Mouse (Mus musculus) hindbrain, embryonic 10.5 days (tissue): Measurements from ENCODE around the gene Tspan5. TPM values are rescaled to one million over a fixed set of nuclear protein-coding genes. Genes with fewer than 3 reads are reported as not detected.

Experiments used
- DNase-seq: peaks from one replicate; pipeline ENCODE4 v3.0.0-alpha.2; 2017; ENCODE audit warnings: low spot score
- H3K27ac ChIP-seq: fragments of 300-500 bp; sonication (generic); 2 replicates; pipeline ENCODE4 v1.5.1; 2016; ENCODE audit warnings: mild to moderate bottlenecking, moderate library complexity
- H3K27me3 ChIP-seq: fragments of 300-500 bp; sonication (generic); 2 replicates; pipeline ENCODE4 v1.6.1; 2016; ENCODE audit warnings: mild to moderate bottlenecking; ENCODE audit not compliant: poor library complexity, insufficient read depth, severe bottlenecking
- H3K36me3 ChIP-seq: fragments of 300-500 bp; sonication (generic); 2 replicates; pipeline ENCODE4 v1.6.1; 2016; ENCODE audit warnings: mild to moderate bottlenecking, moderate library complexity
- H3K4me1 ChIP-seq: fragments of 300-500 bp; sonication (generic); replicated peaks from 2 replicates; pipeline ENCODE4 v1.6.1; 2016; ENCODE audit warnings: mild to moderate bottlenecking
- H3K4me3 ChIP-seq: fragments of 300-500 bp; sonication (generic); 2 replicates; pipeline ENCODE4 v1.5.1; 2016; ENCODE audit warnings: mild to moderate bottlenecking, moderate library complexity
- H3K9me3 ChIP-seq: fragments of 300-500 bp; sonication (generic); 2 replicates; pipeline ENCODE4 v1.6.1; 2016; ENCODE audit warnings: mild to moderate bottlenecking, moderate library complexity
- WGBS: fragments of 180-500 bp; shearing (Covaris S2); methylation state at CpG from one replicate; pipeline ENCODE4 v1.1.7; 2016; 5-methylcytosine and 5-hydroxymethylcytosine counted together
- polyA plus RNA-seq: library from polyadenylated mRNA; unstranded; fragments of >200 nt; fragmentation: Nextera tagmentation; extraction: Ambion mirVana; gene quantifications from 2 replicates; pipeline ENCODE4 v1.2.1, GENCODE M21; 2016

The Tspan5 gene
- polyA plus RNA-seq, 1 experiment from 2014 or later: 46.4 TPM

DNA sequence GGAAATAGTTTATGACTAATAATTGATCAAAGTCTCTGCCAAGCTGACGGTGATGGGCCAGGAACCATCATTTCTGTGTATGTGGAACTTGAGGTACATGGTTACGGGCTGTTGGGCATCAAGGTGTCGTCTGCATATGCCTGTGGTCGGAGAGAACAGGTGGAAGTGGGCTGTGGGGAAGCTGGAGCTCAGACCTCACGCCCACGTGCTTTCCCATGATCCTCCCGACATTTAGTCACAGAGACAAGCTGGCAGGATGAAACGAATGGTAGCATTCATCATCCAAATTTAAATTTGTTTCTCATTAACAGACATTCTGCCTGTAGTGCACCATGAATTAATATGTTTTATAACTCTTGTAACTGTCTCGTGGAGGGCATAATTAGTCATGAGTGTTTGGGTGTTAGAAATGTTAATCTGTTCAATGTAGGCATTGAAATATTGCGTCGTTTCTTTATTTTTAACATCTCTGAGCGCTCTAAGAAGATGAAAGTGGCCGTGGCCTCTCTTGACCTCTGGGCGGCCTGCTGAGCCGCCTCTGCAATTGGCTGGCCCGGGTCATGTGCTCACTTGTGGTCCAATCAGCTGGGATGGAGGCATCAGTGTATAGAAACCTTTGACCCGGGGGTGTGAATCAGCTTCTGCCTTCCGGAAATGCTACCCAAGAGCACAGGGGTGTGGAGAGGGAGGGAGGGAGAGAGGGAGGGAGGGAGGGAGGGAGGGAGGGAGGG lies 45.9 kb downstream of the Tspan5 start:
- Histone ChIP-seq H3K4me3 (no peak overlapping the region), H3K9me3 (peaks cover 5% of the 10 kb centered on the region; the same call in 1 of the 2 replicates), H3K4me1 (peaks cover 25% of the 10 kb centered on the region), H3K36me3 (peaks cover 11% of the 10 kb centered on the region; the same call in 1 of the 2 replicates), H3K27me3 (no peaks in the 10 kb centered on the region), H3K27ac (no peak overlapping the region)
- 89% methylated on average over 18 of the region's 18 CpGs for WGBS
- no peak for DNase-seq

DNA sequence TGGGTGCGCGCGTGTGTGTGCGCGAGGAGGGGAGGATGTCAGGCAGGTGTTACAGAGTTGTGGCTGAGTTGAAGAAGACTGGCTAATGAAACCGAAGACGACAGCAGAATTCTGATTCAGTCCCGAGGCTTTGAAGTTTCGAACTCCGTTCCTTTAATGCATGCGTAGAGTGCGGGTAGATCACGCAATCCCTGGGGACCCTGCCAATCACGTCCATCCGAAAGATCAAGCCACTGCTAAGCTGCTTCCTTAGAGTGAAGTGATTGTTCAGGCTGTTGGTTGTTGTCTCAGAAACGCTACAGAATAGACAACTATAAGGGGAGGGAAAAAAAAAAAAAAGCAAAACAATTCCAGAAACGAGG lies 46.5 kb downstream of the Tspan5 start:
- Histone ChIP-seq H3K4me3 (no peak overlapping the region), H3K9me3 (peaks cover 5% of the 10 kb centered on the region; the same call in 1 of the 2 replicates), H3K27me3 (no peaks in the 10 kb centered on the region), H3K4me1 (peaks cover 19% of the 10 kb centered on the region), H3K27ac (no peak overlapping the region), H3K36me3 (peaks cover 11% of the 10 kb centered on the region; the same call in 1 of the 2 replicates)
- 82% methylated on average over 17 of the region's 17 CpGs for WGBS
- no peak for DNase-seq

DNA sequence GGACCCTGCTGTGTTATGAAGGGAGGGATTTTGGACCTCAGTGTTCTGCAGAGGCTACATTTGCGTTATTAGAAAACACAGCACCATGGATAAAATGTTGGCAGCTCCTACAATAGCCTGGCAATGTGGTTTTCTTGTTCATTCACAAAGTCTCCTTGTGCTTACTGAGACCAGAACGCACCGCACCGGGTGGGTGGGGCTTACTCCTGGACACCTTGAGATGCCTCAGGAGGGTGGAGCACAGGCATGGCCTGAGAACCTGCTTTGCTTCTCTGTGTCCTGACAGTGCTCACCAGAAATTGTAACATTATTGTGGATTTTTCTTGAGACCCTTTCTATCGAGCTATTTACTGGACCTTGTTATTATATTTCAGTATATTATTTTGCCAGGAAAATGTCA lies 47.3 kb downstream of the Tspan5 start:
- WGBS: 93% methylated on average over 5 of the region's 5 CpGs
- Histone ChIP-seq H3K27ac (no peak overlapping the region), H3K27me3 (no peaks in the 10 kb centered on the region), H3K9me3 (peaks cover 5% of the 10 kb centered on the region; the same call in 1 of the 2 replicates), H3K36me3 (peaks cover 11% of the 10 kb centered on the region; the same call in 1 of the 2 replicates), H3K4me3 (no peak overlapping the region), H3K4me1 (peaks cover 11% of the 10 kb centered on the region)
- DNase-seq: no peak

DNA sequence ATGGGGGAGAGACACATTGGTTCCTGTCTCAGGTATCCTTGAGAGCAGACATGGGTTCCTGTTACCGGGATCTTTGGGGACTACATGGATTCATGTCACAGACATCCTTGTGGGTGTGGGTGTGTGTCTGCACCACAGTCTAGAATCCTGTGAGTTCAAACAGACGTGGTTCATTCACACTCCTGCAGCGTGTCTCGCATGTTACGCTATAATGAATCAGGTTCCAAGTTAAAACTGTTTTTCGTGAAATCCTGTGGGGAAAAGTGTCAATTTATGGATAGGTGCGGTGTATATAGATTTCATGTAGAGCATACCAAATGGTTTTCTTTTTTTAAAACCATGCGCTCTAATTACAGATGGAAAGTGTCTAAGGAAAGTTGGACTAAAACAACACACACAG lies 52.5 kb downstream of the Tspan5 start:
- 95% methylated on average over 8 of the region's 8 CpGs for WGBS
- no peak for DNase-seq
- Histone ChIP-seq H3K27ac (no peak overlapping the region), H3K27me3 (no peaks in the 10 kb centered on the region), H3K36me3 (0 out of 2 replicates have a peak, but pooled peaks cover 8% of the 10 kb centered on the region), H3K4me3 (no peak overlapping the region), H3K9me3 (no peaks in the 10 kb centered on the region), H3K4me1 (peaks cover 9% of the 10 kb centered on the region)

DNA sequence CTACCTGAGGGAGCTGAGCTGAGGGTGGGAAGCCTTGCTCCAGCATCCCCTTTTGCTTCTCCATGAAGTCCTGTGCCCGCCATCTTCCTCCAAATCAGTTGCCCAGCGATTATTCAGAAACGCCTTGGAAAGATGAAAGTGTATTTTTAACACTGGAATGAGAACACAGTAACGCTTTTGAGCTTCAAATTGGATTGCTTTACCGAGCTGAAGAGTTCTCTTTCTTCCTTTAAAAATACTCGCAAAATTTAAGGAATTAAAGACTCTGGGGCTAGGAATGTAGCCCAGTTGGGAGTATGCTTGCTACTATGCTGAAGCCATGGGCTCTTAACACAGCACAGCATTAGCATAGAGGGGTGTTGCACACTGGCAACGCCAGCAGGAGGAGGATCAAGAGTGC lies 54.0 kb downstream of the Tspan5 start:
- WGBS: 90% methylated on average over 7 of the region's 7 CpGs

DNA sequence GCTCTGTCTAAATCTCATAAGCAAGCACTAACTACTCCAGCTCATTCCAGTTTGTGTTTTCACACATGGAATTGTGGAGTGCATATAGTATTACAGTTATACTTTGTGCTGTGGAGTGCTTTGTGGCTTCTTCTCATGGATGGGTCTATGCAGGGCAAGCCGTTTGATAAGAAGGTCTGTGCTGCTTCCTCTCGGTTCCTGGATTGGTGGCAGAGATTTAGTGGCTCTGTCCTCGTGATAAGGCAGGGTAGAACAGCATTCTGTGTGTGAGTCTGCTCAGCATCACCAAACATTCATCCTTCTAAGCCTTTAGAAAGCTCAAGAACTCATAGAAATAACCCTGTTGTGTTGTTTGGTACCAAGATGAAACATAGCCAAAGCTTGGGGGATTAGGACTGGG lies 54.6 kb downstream of the Tspan5 start:
- Histone ChIP-seq H3K4me1 (peaks cover 22% of the 10 kb centered on the region), H3K9me3 (no peaks in the 10 kb centered on the region), H3K27ac (no peak overlapping the region), H3K4me3 (no peak overlapping the region), H3K36me3 (no peaks in the 10 kb centered on the region), H3K27me3 (no peaks in the 10 kb centered on the region)
- DNase-seq: no peak
- WGBS: 86% methylated on average over 3 of the region's 3 CpGs

More for the DNA sequence above, 54.0 kb downstream of the Tspan5 start:
- Histone ChIP-seq H3K27ac (no peak overlapping the region), H3K36me3 (no peaks in the 10 kb centered on the region), H3K27me3 (no peaks in the 10 kb centered on the region), H3K4me3 (no peak overlapping the region), H3K9me3 (no peaks in the 10 kb centered on the region), H3K4me1 (peaks cover 17% of the 10 kb centered on the region)
- DNase-seq: no peak

DNA sequence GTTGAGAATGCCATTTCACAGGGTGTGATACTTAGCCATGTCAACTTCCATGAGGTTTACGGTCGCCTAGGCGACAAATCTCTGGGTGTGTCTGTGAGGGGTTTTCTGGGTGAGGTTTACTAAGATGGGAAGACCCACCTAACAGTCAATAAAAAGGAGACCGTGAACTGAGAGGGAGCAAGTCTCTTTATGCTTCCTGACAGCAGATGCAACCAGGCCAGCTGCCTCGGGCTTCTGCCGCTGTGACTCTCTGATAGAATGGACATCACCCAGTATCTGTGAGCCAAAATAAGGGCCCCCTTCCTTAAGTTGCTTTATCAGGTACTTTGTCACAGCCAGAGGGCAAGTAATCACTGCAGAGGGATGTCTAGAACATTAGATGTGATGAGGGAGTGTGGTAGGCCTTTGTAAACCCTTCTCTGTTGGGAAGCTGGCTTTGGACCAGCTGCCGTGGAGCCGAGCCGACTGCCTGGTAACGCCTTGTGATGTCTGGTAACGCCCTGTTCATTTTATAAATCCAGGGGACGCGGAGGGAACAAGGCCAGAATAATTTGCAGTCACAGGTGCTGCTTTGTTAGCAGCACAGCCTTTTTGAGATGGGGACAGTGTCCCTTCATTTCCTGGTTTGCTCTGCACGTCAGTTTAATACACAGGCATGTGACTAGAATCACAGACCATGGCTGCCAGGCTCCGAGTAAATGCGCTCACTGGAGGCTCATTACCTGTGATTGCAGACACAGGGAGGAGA lies 58.8 kb downstream of the Tspan5 start:
- Histone ChIP-seq H3K27me3 (no peaks in the 10 kb centered on the region), H3K4me3 (no peak overlapping the region), H3K27ac (peak overlapping the region; percentile 76), H3K36me3 (no peaks in the 10 kb centered on the region), H3K9me3 (no peaks in the 10 kb centered on the region), H3K4me1 (peaks cover 45% of the 10 kb centered on the region)
- WGBS: 73% methylated on average over 16 of the region's 16 CpGs
- DNase-seq: no peak

DNA sequence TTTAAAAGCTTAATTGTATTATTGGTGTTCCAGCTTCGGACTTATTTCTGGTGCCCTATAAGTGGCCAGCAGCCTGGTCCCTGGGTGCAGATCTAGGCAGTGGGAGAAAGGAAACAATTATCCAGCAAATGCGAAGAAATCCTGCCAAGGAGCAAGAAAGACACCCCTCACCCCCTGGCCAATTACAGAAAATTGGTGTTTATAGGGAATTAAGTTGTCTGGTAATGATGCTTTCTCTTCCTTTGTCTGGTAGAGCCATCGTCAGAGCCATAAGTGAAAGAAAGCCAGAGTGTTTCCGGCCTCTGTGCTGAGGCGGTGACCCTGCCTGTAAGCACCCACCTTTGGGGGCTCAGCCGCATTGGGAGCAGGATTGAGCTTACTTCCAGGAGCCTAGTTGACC lies 59.7 kb downstream of the Tspan5 start:
- no peaks in the 10 kb centered on the region for H3K27me3 ChIP-seq
- peak overlapping the region; percentile 30 for H3K27ac ChIP-seq
- H3K36me3 ChIP-seq: no peaks in the 10 kb centered on the region
- H3K4me3 ChIP-seq: no peak overlapping the region
- H3K4me1 ChIP-seq: peaks cover 45% of the 10 kb centered on the region
- H3K9me3 ChIP-seq: no peaks in the 10 kb centered on the region
- DNase-seq: no peak
- WGBS: 89% methylated on average over 6 of the region's 6 CpGs

DNA sequence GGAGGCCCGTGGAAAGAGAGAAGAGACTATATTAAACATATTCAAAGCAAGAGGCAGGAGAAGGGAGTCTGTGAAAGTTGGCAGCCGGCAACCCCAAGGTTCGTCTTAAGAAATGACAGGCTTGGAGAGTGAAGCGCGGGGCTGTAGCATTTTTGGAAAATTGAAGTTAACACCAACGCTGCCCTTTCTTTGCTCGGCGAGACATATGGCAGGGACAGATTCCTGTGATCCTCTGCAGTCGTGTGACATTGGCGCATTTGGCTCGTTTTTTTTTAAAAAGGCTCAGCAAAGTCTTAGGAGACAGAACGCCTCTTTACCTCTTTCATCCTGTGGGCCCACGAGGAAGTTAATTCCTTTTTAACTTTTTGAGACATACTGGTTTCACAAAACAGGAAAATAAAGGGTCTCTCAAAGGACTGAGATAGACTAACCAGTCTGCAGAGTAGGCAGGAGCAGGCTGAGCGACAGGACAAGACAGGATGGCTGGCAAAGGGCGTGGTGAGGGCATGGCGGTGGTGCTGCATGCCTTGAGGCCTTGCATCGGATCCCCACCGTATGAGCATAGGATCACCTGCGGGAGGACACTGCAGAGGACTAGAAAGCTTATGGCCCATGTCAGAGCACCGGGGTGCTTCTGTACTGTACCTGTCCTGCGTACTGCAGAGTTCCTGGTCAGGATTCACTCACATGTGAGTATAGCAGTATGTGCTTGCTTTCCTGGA lies 60.9 kb downstream of the Tspan5 start:
- Histone ChIP-seq H3K4me1 (peaks cover 45% of the 10 kb centered on the region), H3K36me3 (no peaks in the 10 kb centered on the region), H3K4me3 (no peak overlapping the region), H3K27me3 (no peaks in the 10 kb centered on the region), H3K9me3 (no peaks in the 10 kb centered on the region), H3K27ac (no peak overlapping the region; the same call in 1 of the 2 replicates)
- 87% methylated on average over 21 of the region's 21 CpGs for WGBS
- DNase-seq: no peak

DNA sequence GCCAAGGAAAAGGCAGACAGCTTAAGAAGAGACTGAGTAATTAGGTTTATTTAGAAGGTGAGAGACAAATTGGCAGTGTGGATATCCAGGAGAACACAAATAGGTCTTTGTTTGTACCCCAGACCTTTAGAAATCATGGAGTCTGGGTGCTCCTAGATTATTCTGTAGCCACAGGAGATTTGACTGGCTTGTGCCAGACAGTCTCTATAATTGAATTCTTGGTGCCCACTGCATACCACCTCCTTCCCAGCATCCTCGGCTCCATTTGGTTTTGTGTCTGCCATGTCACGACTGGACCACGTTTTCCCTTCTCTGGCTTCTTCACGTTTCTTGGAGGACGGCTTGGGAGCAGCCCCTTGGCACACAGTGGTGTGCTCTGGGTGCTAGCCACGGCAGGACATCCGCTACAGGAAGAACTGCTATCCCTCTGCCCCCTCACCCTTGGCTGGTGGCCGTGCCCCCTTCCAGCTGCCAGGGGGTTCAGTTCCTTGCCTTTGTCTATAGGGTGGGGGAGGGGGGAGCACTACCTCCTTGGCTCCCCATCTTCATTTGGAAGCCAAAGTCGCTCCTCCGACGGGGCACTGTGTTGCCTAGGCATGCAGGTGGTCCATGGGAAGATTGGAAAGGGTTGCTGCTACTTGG lies 61.6 kb downstream of the Tspan5 start:
- H3K27ac ChIP-seq: peak overlapping the region; percentile 46; the same call in 1 of the 2 replicates
- 82% methylated on average over 11 of the region's 11 CpGs for WGBS
- no peak overlapping the region for H3K4me3 ChIP-seq
- H3K4me1 ChIP-seq: peaks cover 45% of the 10 kb centered on the region
- no peaks in the 10 kb centered on the region for H3K9me3 ChIP-seq
- DNase-seq: no peak
- no peaks in the 10 kb centered on the region for H3K27me3 ChIP-seq
- H3K36me3 ChIP-seq: no peaks in the 10 kb centered on the region

DNA sequence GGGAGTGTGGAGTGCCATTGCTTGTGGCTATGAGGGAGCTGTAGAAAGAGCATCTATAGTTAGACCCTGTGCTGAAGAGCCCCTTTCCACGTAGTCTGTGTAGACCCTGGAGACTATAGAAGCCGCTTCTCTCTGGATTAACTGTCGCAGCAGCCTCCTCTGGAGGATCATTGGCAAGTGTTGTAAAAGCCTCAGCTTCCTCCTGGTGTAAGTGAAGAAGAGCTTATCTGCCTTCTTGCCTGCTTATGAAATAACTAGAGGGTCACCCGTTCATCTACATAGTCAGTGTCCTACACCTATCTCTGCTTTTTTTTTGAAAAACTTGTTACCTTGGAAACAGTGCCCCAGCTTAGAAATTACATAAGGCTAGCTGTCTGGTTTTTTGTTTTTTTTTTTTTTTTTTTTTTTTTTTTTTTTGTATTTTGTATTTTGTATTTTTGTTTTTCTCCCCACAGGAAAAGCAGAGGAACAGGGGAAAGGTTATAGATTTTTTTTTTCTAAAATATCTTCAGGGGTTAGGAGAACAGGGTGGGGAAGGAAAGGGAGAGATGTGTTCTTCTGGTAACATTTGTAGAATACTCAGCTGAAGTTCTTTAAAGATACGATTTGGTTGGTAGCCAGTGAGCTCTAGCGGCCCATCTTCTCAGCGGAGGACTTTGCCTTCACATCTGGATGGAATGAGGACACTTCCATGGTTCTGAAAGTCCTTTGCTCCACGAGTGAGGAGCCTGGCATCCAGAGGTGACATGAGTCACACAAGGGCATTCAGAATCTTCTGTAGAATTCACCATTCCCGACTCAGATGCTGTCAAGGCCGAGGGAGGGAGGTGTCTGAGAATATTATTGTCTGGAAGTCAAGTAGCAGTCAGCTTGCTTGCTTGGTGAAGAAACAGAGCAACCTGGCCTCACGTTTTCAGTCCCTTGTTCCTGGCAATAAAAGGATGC lies 62.4 kb downstream of the Tspan5 start:
- Histone ChIP-seq H3K27ac (no peak overlapping the region), H3K4me3 (no peak overlapping the region), H3K27me3 (no peaks in the 10 kb centered on the region), H3K9me3 (no peaks in the 10 kb centered on the region), H3K36me3 (no peaks in the 10 kb centered on the region), H3K4me1 (peaks cover 45% of the 10 kb centered on the region)
- DNase-seq: no peak
- 82% methylated on average over 11 of the region's 11 CpGs for WGBS

DNA sequence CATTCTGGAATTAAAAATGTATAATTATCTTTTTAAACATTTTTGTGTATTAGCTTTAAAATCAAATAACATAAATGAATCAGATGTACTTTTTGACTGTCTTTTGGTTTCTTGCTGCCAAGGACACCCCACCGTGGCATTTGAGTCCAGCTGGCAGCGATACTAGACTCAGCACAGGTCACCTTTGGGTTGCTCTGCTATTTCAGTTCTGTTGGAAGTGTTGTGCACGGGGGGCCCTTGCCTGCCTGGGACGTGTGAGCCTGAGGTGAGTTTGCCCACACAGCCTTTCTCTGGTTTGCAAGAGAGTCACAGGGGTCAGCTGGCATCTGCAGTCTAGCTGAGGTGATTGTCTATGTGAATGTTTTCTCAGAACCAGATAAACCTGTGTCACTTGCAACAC lies 65.8 kb downstream of the Tspan5 start:
- WGBS: 85% methylated on average over 4 of the region's 4 CpGs
- Histone ChIP-seq H3K4me3 (no peak overlapping the region), H3K36me3 (no peaks in the 10 kb centered on the region), H3K4me1 (peaks cover 25% of the 10 kb centered on the region), H3K27me3 (no peaks in the 10 kb centered on the region), H3K9me3 (no peaks in the 10 kb centered on the region), H3K27ac (no peak overlapping the region)
- no peak for DNase-seq
